Mouse (Mus musculus) MEL (cell line): Measurements from ENCODE around the gene Fzd7. TPM values are rescaled to one million over a fixed set of nuclear protein-coding genes. Genes with fewer than 3 reads are reported as not detected.

ENCODE experiments used
- DNase-seq: peaks from one replicate; pipeline ENCODE4 v3.0.0; 2011; ENCODE audit warnings: low read depth, low spot score
- H3K27ac ChIP-seq: 2 replicates; pipeline ENCODE4 v1.5.1; 2012; ENCODE audit warnings: low read depth, mild to moderate bottlenecking, control low read depth, low read length, moderate library complexity; ENCODE audit not compliant: control insufficient read depth
- H3K27me3 ChIP-seq, 2 experiments: fragments of 150-350 bp in 1 of 2; sonication (generic) in 1 of 2; 2 replicates each; pipeline ENCODE4 v1.6.1; 2012; ENCODE audit warnings: low read length in 2 of 2, mild to moderate bottlenecking in 2 of 2, improper control_type of control experiment in 1 of 2, moderate library complexity in 1 of 2; ENCODE audit not compliant: insufficient read depth in 2 of 2, control insufficient read depth in 1 of 2
- H3K36me3 ChIP-seq, 2 experiments: 2 replicates each; pipeline ENCODE4 v1.6.1; 2012 to 2014; ENCODE audit warnings: low read length in 2 of 2, improper control_type of control experiment in 1 of 2, inconsistent platforms in 1 of 2, mild to moderate bottlenecking in 1 of 2; ENCODE audit not compliant: insufficient read depth in 2 of 2, control insufficient read depth in 1 of 2
- H3K4me1 ChIP-seq, 2 experiments: fragments of 150-350 bp in 1 of 2; sonication (generic) in 1 of 2; 2 replicates each; pipeline ENCODE4 v1.6.1; 2012; ENCODE audit warnings: low read length in 2 of 2, improper control_type of control experiment in 1 of 2, mild to moderate bottlenecking in 1 of 2; ENCODE audit not compliant: insufficient read depth in 2 of 2, control insufficient read depth in 1 of 2
- H3K4me3 ChIP-seq, 2 experiments: fragments of 150-350 bp in 1 of 2; sonication (generic) in 1 of 2; 2 replicates each; pipeline ENCODE4 v1.5.1; 2012; ENCODE audit warnings: low read depth in 2 of 2, low read length in 2 of 2, mild to moderate bottlenecking in 2 of 2, moderate library complexity in 2 of 2, control low read depth in 1 of 2, improper control_type of control experiment in 1 of 2; ENCODE audit not compliant: control insufficient read depth in 1 of 2, insufficient read depth in 1 of 2
- H3K79me2 ChIP-seq: 2 replicates; pipeline ENCODE4 v1.6.1; 2012; ENCODE audit warnings: mild to moderate bottlenecking, low read length, moderate library complexity; ENCODE audit not compliant: control insufficient read depth, poor library complexity, insufficient read depth
- H3K9ac ChIP-seq: 2 replicates; pipeline ENCODE4 v1.6.1; 2012; ENCODE audit warnings: low read depth, mild to moderate bottlenecking, control low read depth, low read length, moderate library complexity; ENCODE audit not compliant: control insufficient read depth, poor library complexity, severe bottlenecking
- H3K9me3 ChIP-seq: fragments of 150-350 bp; sonication (generic); replicated peaks from 2 replicates; pipeline ENCODE4 v1.6.1; 2012; ENCODE audit warnings: mild to moderate bottlenecking, low read length, improper control_type of control experiment, moderate library complexity; ENCODE audit not compliant: insufficient read depth
- CHD1 ChIP-seq: IDR thresholded peaks from 2 replicates; pipeline ENCODE4 v1.6.1; 2012; ENCODE audit warnings: low read depth, mild to moderate bottlenecking, inconsistent platforms, low read length, improper control_type of control experiment
- CHD2 ChIP-seq: IDR thresholded peaks from 2 replicates; pipeline ENCODE4 v1.6.1; 2011; ENCODE audit warnings: low read length, improper control_type of control experiment
- CTCF ChIP-seq, 3 experiments: IDR thresholded peaks in 2 of 3; conservative IDR thresholded peaks in 1 of 3; 2 replicates each; pipeline ENCODE4 v1.5.1; 2011 to 2012; ENCODE audit warnings: low read length in 3 of 3, low read depth in 2 of 3, mild to moderate bottlenecking in 2 of 3, improper control_type of control experiment in 1 of 3, inconsistent platforms in 1 of 3, mixed read lengths in 1 of 3, moderate library complexity in 1 of 3; ENCODE audit not compliant: control insufficient read depth in 1 of 3, insufficient read depth in 1 of 3, poor library complexity in 1 of 3, severe bottlenecking in 1 of 3
- EP300 ChIP-seq, 2 experiments: IDR thresholded peaks; 2 replicates each; pipeline ENCODE4 v1.6.1; 2011; ENCODE audit warnings: improper control_type of control experiment in 2 of 2, low read length in 2 of 2, low read depth in 1 of 2, mild to moderate bottlenecking in 1 of 2
- ETS1 ChIP-seq: IDR thresholded peaks from 2 replicates; pipeline ENCODE4 v1.6.1; 2012; ENCODE audit warnings: low read depth, mild to moderate bottlenecking, inconsistent platforms, low read length, improper control_type of control experiment, moderate library complexity
- GATA1 ChIP-seq: IDR thresholded peaks from 2 replicates; pipeline ENCODE4 v1.6.1; 2011; ENCODE audit warnings: low read depth, low read length, improper control_type of control experiment
- HCFC1 ChIP-seq: IDR thresholded peaks from 2 replicates; pipeline ENCODE4 v1.6.1; 2012; ENCODE audit warnings: low read depth, mild to moderate bottlenecking, inconsistent platforms, low read length, improper control_type of control experiment, moderate library complexity
- MAFK ChIP-seq: IDR thresholded peaks from 2 replicates; pipeline ENCODE4 v1.6.1; 2011; ENCODE audit warnings: low read depth, mild to moderate bottlenecking, low read length, improper control_type of control experiment, borderline replicate concordance
- MAX ChIP-seq: IDR thresholded peaks from 2 replicates; pipeline ENCODE4 v1.6.1; 2011; ENCODE audit warnings: low read length, improper control_type of control experiment
- MAZ ChIP-seq: IDR thresholded peaks from 2 replicates; pipeline ENCODE4 v1.6.1; 2012; ENCODE audit warnings: low read depth, mild to moderate bottlenecking, inconsistent platforms, low read length, improper control_type of control experiment
- MYB ChIP-seq: IDR thresholded peaks from 2 replicates; pipeline ENCODE4 v1.6.1; 2011; ENCODE audit warnings: mild to moderate bottlenecking, low read depth, low read length, improper control_type of control experiment
- MYC ChIP-seq: IDR thresholded peaks from 2 replicates; pipeline ENCODE4 v1.6.1; 2011; ENCODE audit warnings: low read depth, mild to moderate bottlenecking, low read length, improper control_type of control experiment, moderate library complexity
- NELFE ChIP-seq: IDR thresholded peaks from 2 replicates; pipeline ENCODE4 v1.6.1; 2011; ENCODE audit warnings: low read depth, low read length, improper control_type of control experiment
- POLR2AphosphoS5 ChIP-seq: IDR thresholded peaks from 2 replicates; pipeline ENCODE4 v1.6.1; 2012; ENCODE audit warnings: low read depth, borderline replicate concordance, mild to moderate bottlenecking, inconsistent platforms, low read length, moderate library complexity, mixed read lengths
- RAD21 ChIP-seq: IDR thresholded peaks from 2 replicates; pipeline ENCODE4 v1.6.1; 2011; ENCODE audit warnings: mild to moderate bottlenecking, low read depth, low read length, improper control_type of control experiment
- RCOR1 ChIP-seq: IDR thresholded peaks from 2 replicates; pipeline ENCODE4 v1.6.1; 2012; ENCODE audit warnings: low read depth, mild to moderate bottlenecking, inconsistent platforms, low read length, improper control_type of control experiment
- TBP ChIP-seq: IDR thresholded peaks from 2 replicates; pipeline ENCODE4 v1.8.0; 2011; ENCODE audit warnings: low read depth, low read length, improper control_type of control experiment
- TCF12 ChIP-seq: IDR thresholded peaks from 2 replicates; pipeline ENCODE4 v1.6.1; 2014; ENCODE audit warnings: low read depth, mild to moderate bottlenecking, inconsistent platforms, low read length, improper control_type of control experiment, moderate library complexity
- USF1 ChIP-seq: IDR thresholded peaks from 2 replicates; pipeline ENCODE4 v1.6.1; 2014; ENCODE audit warnings: low read depth, mild to moderate bottlenecking, inconsistent platforms, low read length, improper control_type of control experiment, moderate library complexity
- ZC3H11A ChIP-seq: IDR thresholded peaks from 2 replicates; pipeline ENCODE4 v1.6.1; 2012; ENCODE audit warnings: low read depth, mild to moderate bottlenecking, inconsistent platforms, low read length, improper control_type of control experiment
- ZNF384 ChIP-seq: IDR thresholded peaks from 2 replicates; pipeline ENCODE4 v1.6.1; 2012; ENCODE audit warnings: low read depth, mild to moderate bottlenecking, inconsistent platforms, low read length, improper control_type of control experiment
- polyA plus RNA-seq, 2 experiments: library from polyadenylated mRNA; stranded (reverse) in 1 of 2; unstranded in 1 of 2; fragments of >175 nt in 1 of 2; fragments of >200 nt in 1 of 2; gene quantifications; 2 replicates each; pipeline versions ENCODE4 v1.2.1 to v1.2.4; 2012; ENCODE audit warnings: low replicate concordance in 2 of 2, low read depth in 1 of 2; ENCODE audit not compliant: insufficient read length in 2 of 2, insufficient read depth in 1 of 2, missing spikeins in 1 of 2
- total RNA-seq: library from RNA; depleted of rRNA; stranded (reverse); fragments of 300-350 nt; gene quantifications from 2 replicates; pipeline ENCODE4 v1.2.3, GENCODE M21; 2012

Gene Fzd7
- total and polyA plus RNA-seq, 3 experiments: 18.5 to 24.7 TPM; not detected in 1

- no peak for TF ChIP-seq NELFE
- TF ChIP-seq GATA1: no peak
- TF ChIP-seq RCOR1: no peak
- TF ChIP-seq ETS1: peak; percentile 68; the same call in 1 of the 2 replicates
- TF ChIP-seq MAZ: no peak
- TF ChIP-seq CTCF (IDR thresholded peaks at IDR 0.05 in 2 of 3, conservative IDR thresholded peaks at IDR 0.05 in 1 of 3; ENCODE audit: control insufficient read depth in 1 of 3, insufficient read depth in 1 of 3, low read depth in 2 of 3, low read length in 3 of 3, poor library complexity in 1 of 3, severe bottlenecking in 1 of 3): no peak
- TF ChIP-seq POLR2AphosphoS5: no peak
- peak in 1 of 2 experiments; percentile 30; a peak in 1 of 4 replicates for TF ChIP-seq EP300 (IDR thresholded peaks at IDR 0.05; ENCODE audit: low read depth in 1 of 2, low read length in 2 of 2)
- TF ChIP-seq, all 39 proteins: peak for 5
Observed at GRCm38 (mm10) chr1:59499327-59499726, 17.1 kb downstream of the Fzd7 start (continued).

- no peak for DNase-seq
- H3K9me3 ChIP-seq: no peaks in the 10 kb centered on the region
- TF ChIP-seq RAD21: no peak
- TF ChIP-seq RCOR1: no peak
- TF ChIP-seq MYC: no peak
- no peak for TF ChIP-seq TBP
- no peak for TF ChIP-seq EP300 (IDR thresholded peaks at IDR 0.05; ENCODE audit: low read depth in 1 of 2, low read length in 2 of 2)
- no peak for TF ChIP-seq CHD2
- TF ChIP-seq ZC3H11A: no peak
- TF ChIP-seq MYB: no peak
- no peak for TF ChIP-seq TCF12
- TF ChIP-seq MAFK: no peak
- TF ChIP-seq CHD1: no peak
- TF ChIP-seq HCFC1: no peak
- TF ChIP-seq USF1: no peak
- TF ChIP-seq NELFE: no peak
- no peak for TF ChIP-seq ETS1
- no peak for TF ChIP-seq MAX
- TF ChIP-seq ZNF384: no peak
- no peak overlapping the region for H3K4me3 ChIP-seq
- no peak overlapping the region for H3K9ac ChIP-seq
- H3K79me2 ChIP-seq: no peaks in the 10 kb centered on the region; the same call in 1 of the 2 replicates
- peaks cover 0 to 24% of the 10 kb centered on the region in 2 experiments; a peak in 2 of 4 replicates for H3K36me3 ChIP-seq
- no peaks in the 10 kb centered on the region for H3K27me3 ChIP-seq
- H3K4me1 ChIP-seq: peaks cover 16 to 27% of the 10 kb centered on the region in 2 experiments
- H3K27ac ChIP-seq: no peak overlapping the region
Observed at GRCm38 (mm10) chr1:59502355-59502754, 20.1 kb downstream of the Fzd7 start.
